Mouse (Mus musculus) T-cell, adult 2 months (primary cell): Measurements from ENCODE around the gene Gm21865.
"Not testable (repeated sequence)": the region's sequence is repeated elsewhere in the genome, so short reads cannot be mapped to it uniquely, and the experiment has no call there.

Experiments used
- DNase-seq: peaks from one replicate; pipeline ENCODE4 v3.0.0; 2022; ENCODE audit warnings: low spot score

Gene Gm21865

GRCm38 (mm10) chrY:40316803-40317202 lies at the start of gene Gm21865:
Gene Gm21865, minus strand, starts transcription at chrY:40316903.
- not testable (repeated sequence) for DNase-seq
